Mouse (Mus musculus) stomach, postnatal 0 days (tissue): ENCODE measurements around the gene Topaz1.

Experiments
- CTCF ChIP-seq: IDR thresholded peaks from 2 replicates; pipeline ENCODE4 v1.5.1; 2016; ENCODE audit warnings: antibody characterized with exemption, low read depth, mild to moderate bottlenecking, moderate library complexity
- EP300 ChIP-seq: optimal IDR thresholded peaks from 2 replicates; pipeline ENCODE3; 2016; ENCODE audit warnings: antibody characterized with exemption

DNA sequence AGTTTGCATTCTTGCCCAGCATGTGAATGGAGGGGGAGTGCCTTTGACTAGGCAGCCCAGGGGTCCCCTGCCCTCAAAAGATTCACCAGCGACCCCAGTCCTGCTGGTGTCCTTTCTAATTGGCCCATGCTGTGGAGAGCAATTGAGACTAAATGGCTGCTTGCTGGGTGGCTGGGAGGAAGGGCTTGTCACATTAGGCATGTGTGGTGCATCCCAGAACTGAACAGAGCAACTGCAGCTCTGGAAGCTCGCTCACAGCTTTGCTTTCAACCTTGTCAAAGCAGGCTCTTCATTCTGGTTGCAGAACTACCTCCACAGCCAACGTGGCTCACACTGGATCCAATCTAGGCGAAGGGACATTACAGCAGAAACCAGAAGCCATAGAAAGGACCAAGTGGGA, 24.9 kb upstream of the Topaz1 start:
- TF ChIP-seq CTCF (no peak), EP300 (no peak)
